Mouse (Mus musculus): Measurements from ENCODE around the gene Sema6c. TPM values are rescaled to one million over a fixed set of nuclear protein-coding genes. Genes with fewer than 3 reads are reported as not detected.
A peak's percentile ranks its signal among the peaks of the same experiment; 100 is the strongest.

The Sema6c gene
- total and polyA plus RNA-seq, 2 experiments from 2014 or later = 17.1 to 126 TPM

GRCm38 (mm10) chr3:95153874-95154273 lies 6.4 kb upstream of the Sema6c start:
- Histone ChIP-seq H3K36me3 (ENCODE audit: insufficient read depth, low read length) (no peaks in the 10 kb centered on the region), H3K4me2 (ENCODE audit: low read depth, low read length, poor library complexity, severe bottlenecking) (no peak overlapping the region), H3K4me1 (ENCODE audit: insufficient read depth, low read length) (no peaks in the 10 kb centered on the region), H3K27ac (ENCODE audit: low read depth, low read length) (no peak overlapping the region), H3K27me3 (ENCODE audit: insufficient read depth, low read length) (no peaks in the 10 kb centered on the region), H3K9me3 (ENCODE audit: low read length) (no peaks in the 10 kb centered on the region), H3K4me3 (ENCODE audit: low read depth, low read length) (no peak overlapping the region), H3K9ac (replicated peaks; ENCODE audit: low read length, poor library complexity, severe bottlenecking) (no peak overlapping the region)
- ATAC-seq (ENCODE audit: low FRiP score) = no peak
- DNase-seq (ENCODE audit: low spot score) = no peak
- peak; percentile 62 for TF ChIP-seq CTCF (IDR thresholded peaks at IDR 0.05)
- 55% methylated on average over 4 of the region's 4 CpGs for WGBS

DNA sequence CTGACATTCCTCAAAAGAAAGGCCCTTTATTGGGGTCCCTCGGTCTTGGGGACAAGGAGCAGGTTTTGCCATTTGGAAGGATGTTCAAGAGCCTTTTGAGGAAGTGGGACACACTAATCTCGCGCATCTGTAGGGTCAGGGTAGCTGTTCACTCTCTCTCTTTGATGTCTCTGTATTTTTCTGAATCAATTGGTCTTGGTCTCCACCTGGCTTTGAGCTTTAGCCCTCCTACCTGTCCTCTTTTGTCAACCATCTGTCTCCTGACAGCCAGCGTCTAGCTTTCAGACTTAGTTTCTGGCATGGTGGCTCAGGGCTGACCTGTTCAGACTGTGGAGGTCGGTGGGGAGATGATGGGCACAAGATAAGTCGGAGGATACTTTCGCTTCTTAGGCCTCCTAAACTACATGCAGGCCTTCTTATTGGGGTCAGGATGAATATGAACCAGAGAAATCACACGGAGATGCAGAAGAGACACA lies 708 bp upstream of the Sema6c start:
- Histone ChIP-seq H3K4me3 (ENCODE audit: low read depth, low read length) (peak overlapping the region; percentile 85), H3K36me3 (ENCODE audit: insufficient read depth, low read length) (peaks cover 2% of the 10 kb centered on the region; the same call in 1 of the 2 replicates), H3K9me3 (ENCODE audit: low read length) (no peaks in the 10 kb centered on the region), H3K9ac (replicated peaks; ENCODE audit: low read length, poor library complexity, severe bottlenecking) (peak overlapping the region; percentile 48), H3K4me1 (ENCODE audit: insufficient read depth, low read length) (peaks cover 30% of the 10 kb centered on the region), H3K27me3 (ENCODE audit: insufficient read depth, low read length) (no peaks in the 10 kb centered on the region), H3K27ac (ENCODE audit: low read depth, low read length) (peak overlapping the region; percentile 51; the same call in 1 of the 2 replicates), H3K4me2 (ENCODE audit: low read depth, low read length, poor library complexity, severe bottlenecking) (peak overlapping the region; percentile 76)
- TF ChIP-seq CTCF (IDR thresholded peaks at IDR 0.05) = no peak
- DNase-seq (ENCODE audit: low spot score) (no peak), ATAC-seq (ENCODE audit: low FRiP score) (no peak)
- 14% methylated on average over 8 of the region's 8 CpGs for WGBS

DNA sequence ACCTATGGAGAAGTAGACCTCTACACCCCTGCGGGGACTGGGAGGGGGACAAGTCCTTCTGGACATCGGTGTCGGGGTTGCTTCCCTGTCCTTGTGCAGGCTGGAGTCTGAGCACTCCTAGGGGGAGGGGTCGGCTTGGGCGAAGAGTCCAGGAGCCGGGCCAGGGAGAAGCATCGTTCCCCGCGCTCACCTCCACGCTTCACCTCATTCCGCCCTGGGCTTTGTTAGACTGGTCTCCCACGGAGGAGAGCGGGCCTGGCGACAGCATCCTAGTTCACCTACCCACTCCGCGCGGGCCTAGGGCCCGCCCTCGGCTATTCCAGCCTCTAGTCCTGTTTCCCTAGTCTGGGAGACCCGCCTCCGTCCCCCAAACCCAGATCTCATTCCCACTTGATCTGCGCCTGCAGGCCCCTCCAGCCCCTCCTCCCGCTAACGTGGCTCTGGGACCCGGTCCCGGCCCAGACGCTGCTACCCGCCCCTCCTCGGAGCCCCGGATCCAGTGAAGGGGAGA lies 839 bp downstream of the Sema6c start:
- no peak for DNase-seq (ENCODE audit: low spot score)
- Histone ChIP-seq H3K9me3 (ENCODE audit: low read length) (no peaks in the 10 kb centered on the region), H3K27me3 (ENCODE audit: insufficient read depth, low read length) (no peaks in the 10 kb centered on the region), H3K4me1 (ENCODE audit: insufficient read depth, low read length) (peaks cover 30% of the 10 kb centered on the region), H3K4me3 (ENCODE audit: low read depth, low read length) (peak overlapping the region; percentile 85), H3K9ac (replicated peaks; ENCODE audit: low read length, poor library complexity, severe bottlenecking) (peak overlapping the region; percentile 80), H3K4me2 (ENCODE audit: low read depth, low read length, poor library complexity, severe bottlenecking) (peak overlapping the region; percentile 76), H3K27ac (ENCODE audit: low read depth, low read length) (peak overlapping the region; percentile 79), H3K36me3 (ENCODE audit: insufficient read depth, low read length) (peaks cover 4% of the 10 kb centered on the region)
- ATAC-seq (ENCODE audit: low FRiP score) = peak; percentile 31
- TF ChIP-seq CTCF (IDR thresholded peaks at IDR 0.05) = no peak
- 2% methylated on average over 25 of the region's 30 CpGs for WGBS

- Histone ChIP-seq H3K4me2 (ENCODE audit: low read depth, low read length, poor library complexity, severe bottlenecking) (peak overlapping the region; percentile 76), H3K4me3 (ENCODE audit: low read depth, low read length) (peak overlapping the region; percentile 85), H3K27me3 (ENCODE audit: insufficient read depth, low read length) (no peaks in the 10 kb centered on the region), H3K9ac (replicated peaks; ENCODE audit: low read length, poor library complexity, severe bottlenecking) (peak overlapping the region; percentile 80), H3K27ac (ENCODE audit: low read depth, low read length) (peak overlapping the region; percentile 79), H3K4me1 (ENCODE audit: insufficient read depth, low read length) (peaks cover 30% of the 10 kb centered on the region), H3K9me3 (ENCODE audit: low read length) (no peaks in the 10 kb centered on the region), H3K36me3 (ENCODE audit: insufficient read depth, low read length) (peaks cover 9% of the 10 kb centered on the region)
- 0 out of 2 replicates have a peak, but pooled peaks have one; percentile 5 for ATAC-seq (ENCODE audit: low FRiP score)
- 0% methylated on average over 9 of the region's 9 CpGs for WGBS
- no peak for TF ChIP-seq CTCF (IDR thresholded peaks at IDR 0.05)
- peak; percentile 42 for DNase-seq (ENCODE audit: low spot score)
Observed at GRCm38 (mm10) chr3:95161618-95162344, 1.5 kb downstream of the Sema6c start.

DNA sequence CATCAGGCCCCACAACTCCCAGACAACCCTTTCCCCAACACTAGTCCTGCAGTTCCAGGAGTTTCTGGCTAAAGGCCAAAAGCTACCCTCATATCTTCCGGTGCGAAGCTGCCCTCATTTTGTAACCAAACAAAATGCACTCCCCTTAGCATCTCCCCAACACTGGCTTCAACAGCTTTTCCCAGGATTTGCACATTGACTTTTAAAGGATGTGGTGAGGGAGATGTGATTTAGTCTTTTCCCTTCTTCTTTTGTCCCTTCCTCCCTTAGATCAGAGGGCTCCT lies 2.0 kb downstream of the Sema6c start:
- Histone ChIP-seq H3K36me3 (ENCODE audit: insufficient read depth, low read length) (peaks cover 14% of the 10 kb centered on the region), H3K4me2 (ENCODE audit: low read depth, low read length, poor library complexity, severe bottlenecking) (peak overlapping the region; percentile 76), H3K27ac (ENCODE audit: low read depth, low read length) (peak overlapping the region; percentile 79), H3K9ac (replicated peaks; ENCODE audit: low read length, poor library complexity, severe bottlenecking) (peak overlapping the region; percentile 80), H3K4me3 (ENCODE audit: low read depth, low read length) (peak overlapping the region; percentile 85), H3K9me3 (ENCODE audit: low read length) (no peaks in the 10 kb centered on the region), H3K27me3 (ENCODE audit: insufficient read depth, low read length) (no peaks in the 10 kb centered on the region), H3K4me1 (ENCODE audit: insufficient read depth, low read length) (peaks cover 30% of the 10 kb centered on the region)
- ATAC-seq (ENCODE audit: low FRiP score) = no peak
- WGBS = 11% methylated on average over 2 of the region's 2 CpGs
- no peak for DNase-seq (ENCODE audit: low spot score)
- no peak for TF ChIP-seq CTCF (IDR thresholded peaks at IDR 0.05)

Data from midbrain, postnatal 0 days (tissue).